Mouse (Mus musculus): ENCODE results near the gene Acot11.

DNA sequence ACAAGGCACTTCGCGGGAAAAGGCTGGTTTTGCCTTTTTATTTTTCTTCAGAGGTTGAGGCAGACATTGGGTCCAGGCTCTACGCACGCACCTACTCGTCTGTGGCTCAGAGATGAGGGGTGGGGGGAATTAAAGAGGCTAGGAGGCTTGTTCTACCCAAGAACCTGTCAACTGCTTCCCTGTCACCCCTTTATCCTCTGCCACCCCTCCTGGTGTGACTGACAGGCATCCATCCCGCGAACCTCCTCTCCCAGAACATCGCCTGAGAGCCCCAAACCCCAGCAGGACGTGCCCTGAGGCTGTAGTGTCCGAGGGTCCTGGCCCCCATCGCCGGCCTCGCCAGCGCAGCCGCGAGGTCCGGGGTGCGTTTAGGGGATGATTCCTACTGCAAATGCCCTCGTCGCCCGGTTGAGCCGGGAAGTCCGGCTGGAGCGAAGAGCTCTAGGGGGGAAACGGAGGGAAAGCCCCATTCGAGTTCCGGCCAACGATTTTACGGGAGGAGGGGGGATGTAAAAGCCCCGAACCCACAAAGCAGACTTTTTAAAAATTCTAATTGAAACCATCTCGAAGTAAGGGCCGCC is 34.5 kb upstream of the Acot11 start:
- TF ChIP-seq CTCF (conservative IDR thresholded peaks at IDR 0.05; ENCODE audit: low read length) (no peak), POU5F1 (IDR thresholded peaks at IDR 0.05; ENCODE audit: borderline replicate concordance, low read length) (no peak)

All from E14TG2a.4 (cell line).